Mouse (Mus musculus) heart, postnatal 0 days (tissue): ENCODE data around the gene Cyb5r2. TPM values are rescaled to one million over a fixed set of nuclear protein-coding genes. Genes with fewer than 3 reads are reported as not detected.

Experiments used
- ATAC-seq: fragments of 200-750 bp; cut with Nextera tagmentation; 2 replicates; pipeline ENCODE4 v1.8.0; 2017; ENCODE audit warnings: low read depth, moderate number of reproducible peaks, moderate library complexity; ENCODE audit not compliant: insufficient read depth
- DNase-seq: peaks from one replicate; pipeline ENCODE4 v3.0.0-alpha.2; 2016; ENCODE audit warnings: low spot score
- H3K27ac ChIP-seq: fragments of 300-500 bp; sonication (generic); 2 replicates; pipeline ENCODE4 v1.5.1; 2014; ENCODE audit warnings: low read depth, mild to moderate bottlenecking
- H3K27me3 ChIP-seq: fragments of 300-500 bp; sonication (generic); 2 replicates; pipeline ENCODE4 v1.6.1; 2014; ENCODE audit warnings: low read length, mixed read lengths; ENCODE audit not compliant: control insufficient read depth, insufficient read depth
- H3K36me3 ChIP-seq: fragments of 300-500 bp; sonication (generic); replicated peaks from 2 replicates; pipeline ENCODE4 v1.6.1; 2014; ENCODE audit warnings: low read length, mixed read lengths; ENCODE audit not compliant: control insufficient read depth, insufficient read depth
- H3K4me1 ChIP-seq: fragments of 300-500 bp; sonication (generic); 2 replicates; pipeline ENCODE4 v1.6.1; 2014; ENCODE audit warnings: antibody characterized with exemption; ENCODE audit not compliant: control insufficient read depth, insufficient read depth
- H3K4me2 ChIP-seq: fragments of 300-500 bp; sonication (generic); 2 replicates; pipeline ENCODE4 v1.6.1; 2014; ENCODE audit warnings: low read depth, mild to moderate bottlenecking, low read length, moderate library complexity
- H3K4me3 ChIP-seq: fragments of 300-500 bp; sonication (generic); 2 replicates; pipeline ENCODE4 v1.5.1; 2014; ENCODE audit warnings: low read depth, low read length
- H3K9ac ChIP-seq: fragments of 300-500 bp; sonication (generic); replicated peaks from 2 replicates; pipeline ENCODE4 v1.6.1; 2014; ENCODE audit warnings: low read depth, low read length, mixed read lengths
- H3K9me3 ChIP-seq: fragments of 300-500 bp; sonication (generic); replicated peaks from 2 replicates; pipeline ENCODE4 v1.6.1; 2016; ENCODE audit warnings: low read length; ENCODE audit not compliant: control insufficient read depth
- CTCF ChIP-seq: IDR thresholded peaks from 2 replicates; pipeline ENCODE4 v1.5.1; 2016; ENCODE audit warnings: antibody characterized with exemption, control low read depth, low read depth
- EP300 ChIP-seq: IDR thresholded peaks from 2 replicates; pipeline ENCODE4 v1.6.1; 2016; ENCODE audit warnings: antibody characterized with exemption, low read depth
- WGBS: fragments of 180-500 bp; shearing (Covaris S2); extraction: QIAGEN DNeasy Blood & Tissue Kit; methylation state at CpG from one replicate; pipeline ENCODE4 v1.1.7; 2014; 5-methylcytosine and 5-hydroxymethylcytosine counted together
- polyA plus RNA-seq: library from polyadenylated mRNA; unstranded; fragments of >200 nt; fragmentation: Nextera tagmentation; extraction: Ambion mirVana; gene quantifications from 2 replicates; pipeline ENCODE4 v1.2.1, GENCODE M21; 2015
- total RNA-seq: library from RNA; depleted of rRNA; stranded (reverse); fragments of >200 nt; gene quantifications from 2 replicates; pipeline ENCODE4 v1.2.3, GENCODE M21; 2014; ENCODE audit warnings: low replicate concordance; rRNA removed

The Cyb5r2 gene
- total and polyA plus RNA-seq, 2 experiments from 2014 or later: 1.0 TPM; not detected in 1

DNA sequence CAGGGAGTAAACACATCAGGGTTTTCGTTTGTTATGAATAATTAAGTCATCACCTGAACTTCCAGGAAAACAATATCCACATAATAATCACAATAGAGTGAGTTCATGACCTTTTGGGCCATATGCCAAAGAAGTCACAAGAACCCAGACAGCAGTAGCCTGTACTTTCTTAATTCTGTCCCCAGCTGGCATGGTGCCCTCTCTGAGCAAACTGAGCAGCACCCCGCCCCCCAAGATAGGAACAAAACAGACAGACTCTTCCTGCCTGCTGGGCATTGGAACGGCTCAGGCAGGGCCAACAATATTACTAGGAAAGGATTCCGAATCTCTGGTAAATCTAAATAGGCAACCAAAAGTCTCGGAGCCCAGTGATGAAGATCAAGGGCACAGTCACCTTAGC lies 51.9 kb downstream of the Cyb5r2 start:
- no peak overlapping the region for H3K9ac ChIP-seq
- H3K4me1 ChIP-seq: peaks cover 17% of the 10 kb centered on the region
- WGBS: 35% methylated on average over 5 of the region's 5 CpGs
- no peaks in the 10 kb centered on the region for H3K9me3 ChIP-seq
- ATAC-seq (no peak), DNase-seq (no peak)
- H3K4me2 ChIP-seq: no peak overlapping the region
- peaks cover 16% of the 10 kb centered on the region for H3K36me3 ChIP-seq
- no peak overlapping the region for H3K27ac ChIP-seq
- H3K27me3 ChIP-seq: no peaks in the 10 kb centered on the region
- no peak overlapping the region for H3K4me3 ChIP-seq
- TF ChIP-seq EP300 (no peak), CTCF (no peak)

DNA sequence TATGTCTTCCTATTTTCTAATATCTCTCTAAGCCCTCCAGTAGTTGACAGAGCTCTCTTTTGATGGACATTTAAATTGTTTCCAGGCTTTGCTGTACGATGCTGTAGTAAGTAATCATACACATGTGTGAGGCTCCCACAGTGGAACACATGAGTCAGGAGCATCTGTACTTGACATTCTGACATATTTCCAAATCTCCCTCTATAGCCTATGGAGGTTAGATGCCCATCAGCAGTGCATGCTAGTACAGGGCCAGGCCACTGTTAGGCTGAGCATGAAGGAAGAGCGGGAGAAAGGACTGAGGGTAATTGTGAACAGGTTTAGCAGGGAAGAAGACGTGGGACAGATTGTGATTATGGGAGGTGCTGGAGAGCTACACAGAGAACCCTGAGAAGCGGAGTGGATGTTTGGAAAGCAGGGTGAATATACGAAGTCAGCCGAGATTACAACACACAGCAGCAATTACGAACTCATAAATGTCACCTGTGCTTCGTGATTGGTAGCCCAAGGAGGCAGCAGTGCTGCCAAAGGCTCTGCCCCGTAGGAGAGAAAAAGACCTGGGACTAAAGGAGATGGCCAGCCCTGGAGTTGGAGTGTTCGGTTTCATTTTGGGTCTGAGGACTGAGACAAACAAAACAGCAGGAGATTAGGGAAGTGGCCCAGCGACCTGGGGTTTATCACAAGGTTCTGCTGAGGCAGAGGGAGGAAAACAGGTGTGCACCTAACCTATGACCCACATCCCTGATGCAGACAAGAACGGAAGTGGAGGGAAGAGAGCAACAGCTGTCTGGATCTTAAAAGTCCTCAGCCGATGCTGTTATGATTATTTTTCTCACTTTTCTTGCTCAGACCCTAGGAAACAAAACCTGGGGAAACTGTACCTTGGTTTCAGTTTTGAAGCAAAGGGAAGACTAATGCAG lies 55.1 kb downstream of the Cyb5r2 start:
- DNase-seq (no peak), ATAC-seq (no peak)
- H3K4me3 ChIP-seq: no peak overlapping the region
- WGBS: 70% methylated on average over 13 of the region's 13 CpGs
- H3K9me3 ChIP-seq: no peaks in the 10 kb centered on the region
- H3K9ac ChIP-seq: no peak overlapping the region
- TF ChIP-seq CTCF (no peak), EP300 (no peak)
- H3K27me3 ChIP-seq: no peaks in the 10 kb centered on the region
- no peak overlapping the region for H3K4me2 ChIP-seq
- H3K4me1 ChIP-seq: peaks cover 9% of the 10 kb centered on the region
- no peak overlapping the region for H3K27ac ChIP-seq
- H3K36me3 ChIP-seq: peaks cover 18% of the 10 kb centered on the region

DNA sequence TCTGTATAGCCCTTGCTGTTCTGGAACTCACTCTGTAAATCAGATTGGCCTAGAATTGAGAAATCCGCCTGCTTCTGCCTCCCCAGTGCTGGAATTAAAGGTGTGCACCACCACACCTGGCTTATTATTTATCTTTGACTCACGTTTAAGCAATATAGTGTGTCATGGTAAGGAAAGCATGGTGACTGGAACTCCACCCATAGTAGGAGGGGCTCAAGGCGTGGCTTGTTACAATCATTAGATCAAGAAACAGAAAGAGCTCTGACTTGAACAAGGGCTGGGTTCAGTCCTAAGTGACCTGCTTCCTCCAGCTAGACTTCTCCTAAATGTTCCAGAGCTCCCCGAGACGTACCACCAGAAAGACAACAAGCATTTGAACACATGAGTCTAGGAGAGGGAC lies 57.2 kb downstream of the Cyb5r2 start:
- WGBS: 81% methylated on average over 5 of the region's 5 CpGs
- DNase-seq: no peak
- ATAC-seq: no peak

DNA sequence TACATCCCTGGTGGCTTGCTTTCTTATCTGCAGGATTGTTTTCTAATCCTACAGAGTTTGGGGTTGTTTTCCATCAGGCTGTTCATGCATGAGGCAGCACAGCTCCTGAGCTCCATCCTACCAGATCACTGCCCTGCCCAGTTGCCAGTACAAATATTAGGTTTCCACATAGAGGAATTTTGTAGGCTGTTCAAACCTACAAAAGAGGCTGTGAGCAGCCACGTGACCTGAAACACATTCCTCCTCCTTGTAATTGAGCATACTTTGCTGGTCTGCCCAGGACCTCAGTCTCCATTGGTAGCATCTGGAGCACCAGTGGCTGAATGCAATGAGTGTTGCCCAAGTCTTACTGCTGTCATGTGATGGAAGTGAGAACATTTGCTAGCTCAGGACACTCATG lies 57.9 kb downstream of the Cyb5r2 start:
- Histone ChIP-seq H3K4me1 (no peaks in the 10 kb centered on the region), H3K9me3 (no peaks in the 10 kb centered on the region), H3K4me2 (no peak overlapping the region), H3K27ac (no peak overlapping the region), H3K9ac (no peak overlapping the region), H3K4me3 (no peak overlapping the region), H3K27me3 (no peaks in the 10 kb centered on the region), H3K36me3 (peaks cover 23% of the 10 kb centered on the region)
- ATAC-seq: no peak
- 43% methylated on average over 1 of the region's 1 CpGs for WGBS
- DNase-seq: no peak
- no peak for TF ChIP-seq EP300
- no peak for TF ChIP-seq CTCF

More for the DNA sequence above, 57.2 kb downstream of the Cyb5r2 start:
- H3K36me3 ChIP-seq: peaks cover 23% of the 10 kb centered on the region
- no peak for TF ChIP-seq EP300
- no peak for TF ChIP-seq CTCF
- H3K27me3 ChIP-seq: no peaks in the 10 kb centered on the region
- peaks cover under 1% of the 10 kb centered on the region; the same call in 1 of the 2 replicates for H3K4me1 ChIP-seq
- H3K4me2 ChIP-seq: no peak overlapping the region
- H3K27ac ChIP-seq: no peak overlapping the region
- H3K9me3 ChIP-seq: no peaks in the 10 kb centered on the region
- H3K9ac ChIP-seq: no peak overlapping the region
- no peak overlapping the region for H3K4me3 ChIP-seq

Other genes with a start within 250 kb of the Cyb5r2 start
- gene Olfml1, start 190.6 kb downstream of the Cyb5r2 start, total RNA-seq: 2.9 and 9.0 TPM in 2 replicates
- 4.7 and 5.1 TPM in 2 replicates for gene Olfml1, start 190.6 kb downstream of the Cyb5r2 start, polyA plus RNA-seq
- gene Ppfibp2, start 162.8 kb downstream of the Cyb5r2 start, total RNA-seq: 8.4 and 17.5 TPM in 2 replicates
- gene Ppfibp2, start 162.8 kb downstream of the Cyb5r2 start, polyA plus RNA-seq: 6.6 and 6.8 TPM in 2 replicates
- gene 5330417H12Rik, start 132.9 kb downstream of the Cyb5r2 start, total RNA-seq: not detected in 2 replicates
- not detected in 2 replicates for gene 5330417H12Rik, start 132.9 kb downstream of the Cyb5r2 start, polyA plus RNA-seq
- gene Ovch2, start 43.2 kb upstream of the Cyb5r2 start, total RNA-seq: not detected in 2 replicates
- not detected in 2 replicates for gene Ovch2, start 43.2 kb upstream of the Cyb5r2 start, polyA plus RNA-seq
- not detected in 2 replicates for gene Olfr467, start 54.2 kb upstream of the Cyb5r2 start, total RNA-seq
- gene Olfr467, start 54.2 kb upstream of the Cyb5r2 start, polyA plus RNA-seq: not detected in 2 replicates
- gene Olfr469, start 67.5 kb upstream of the Cyb5r2 start, total RNA-seq: not detected in 2 replicates
- gene Olfr469, start 67.5 kb upstream of the Cyb5r2 start, polyA plus RNA-seq: not detected in 2 replicates
- gene Olfr470, start 89.5 kb upstream of the Cyb5r2 start, total RNA-seq: not detected in 2 replicates
- gene Olfr470, start 89.5 kb upstream of the Cyb5r2 start, polyA plus RNA-seq: not detected in 2 replicates
- gene Olfr472, start 139.9 kb upstream of the Cyb5r2 start, total RNA-seq: not detected in 2 replicates
- not detected in 2 replicates for gene Olfr472, start 139.9 kb upstream of the Cyb5r2 start, polyA plus RNA-seq
- not detected in 2 replicates for gene Olfr473, start 172.4 kb upstream of the Cyb5r2 start, total RNA-seq
- not detected in 2 replicates for gene Olfr473, start 172.4 kb upstream of the Cyb5r2 start, polyA plus RNA-seq
- gene Olfr474, start 196.6 kb upstream of the Cyb5r2 start, total RNA-seq: not detected in 2 replicates
- gene Olfr474, start 196.6 kb upstream of the Cyb5r2 start, polyA plus RNA-seq: not detected in 2 replicates
- gene Olfr476, start 206.8 kb upstream of the Cyb5r2 start, total RNA-seq: not detected in 2 replicates
- gene Olfr476, start 206.8 kb upstream of the Cyb5r2 start, polyA plus RNA-seq: not detected in 2 replicates
- not detected in 2 replicates for gene Olfr477, start 228.7 kb upstream of the Cyb5r2 start, total RNA-seq
- gene Olfr477, start 228.7 kb upstream of the Cyb5r2 start, polyA plus RNA-seq: not detected in 2 replicates